Mouse (Mus musculus): ENCODE measurements around the gene Setd5. TPM values are rescaled to one million over a fixed set of nuclear protein-coding genes. Genes with fewer than 3 reads are reported as not detected.

Setd5 gene
- polyA plus RNA-seq, 1 experiment = 25.4 TPM

GRCm38 (mm10) chr6:113168316-113168975 lies 91.3 kb downstream of the Setd5 start:
- Histone ChIP-seq H3K27me3 (ENCODE audit: control insufficient read depth, insufficient read depth, low read length) (no peaks in the 10 kb centered on the region), H3K27ac (ENCODE audit: insufficient read depth, low read depth, low read length) (no peak overlapping the region), H3K36me3 (ENCODE audit: control insufficient read depth, insufficient read depth, low read length) (no peaks in the 10 kb centered on the region), H3K4me1 (ENCODE audit: control insufficient read depth, insufficient read depth, insufficient read length, low read length) (no peaks in the 10 kb centered on the region), H3K4me3 (ENCODE audit: low read depth, low read length) (no peak overlapping the region)
- TF ChIP-seq POLR2A (IDR thresholded peaks at IDR 0.05; ENCODE audit: low read depth, low read length) (no peak), CTCF (IDR thresholded peaks at IDR 0.05; ENCODE audit: extremely low read depth, insufficient read length, insufficient replicate concordance, low read depth, low read length) (no peak)
- WGBS = 88% methylated on average over 7 of the region's 7 CpGs

GRCm38 (mm10) chr6:113169852-113170251 lies 92.7 kb downstream of the Setd5 start:
- Histone ChIP-seq H3K27me3 (ENCODE audit: control insufficient read depth, insufficient read depth, low read length) (no peaks in the 10 kb centered on the region), H3K4me3 (ENCODE audit: low read depth, low read length) (no peak overlapping the region), H3K4me1 (ENCODE audit: control insufficient read depth, insufficient read depth, insufficient read length, low read length) (no peaks in the 10 kb centered on the region), H3K36me3 (ENCODE audit: control insufficient read depth, insufficient read depth, low read length) (no peaks in the 10 kb centered on the region), H3K27ac (ENCODE audit: insufficient read depth, low read depth, low read length) (no peak overlapping the region)
- TF ChIP-seq CTCF (IDR thresholded peaks at IDR 0.05; ENCODE audit: extremely low read depth, insufficient read length, insufficient replicate concordance, low read depth, low read length) (no peak), POLR2A (IDR thresholded peaks at IDR 0.05; ENCODE audit: low read depth, low read length) (no peak)
- 65% methylated on average over 3 of the region's 3 CpGs for WGBS

GRCm38 (mm10) chr6:113170651-113171050 lies 93.5 kb downstream of the Setd5 start:
- TF ChIP-seq POLR2A (IDR thresholded peaks at IDR 0.05; ENCODE audit: low read depth, low read length) (no peak), CTCF (IDR thresholded peaks at IDR 0.05; ENCODE audit: extremely low read depth, insufficient read length, insufficient replicate concordance, low read depth, low read length) (no peak)
- no peak overlapping the region for H3K4me3 ChIP-seq (ENCODE audit: low read depth, low read length)
- H3K36me3 ChIP-seq (ENCODE audit: control insufficient read depth, insufficient read depth, low read length) = no peaks in the 10 kb centered on the region
- no peaks in the 10 kb centered on the region for H3K4me1 ChIP-seq (ENCODE audit: control insufficient read depth, insufficient read depth, insufficient read length, low read length)
- no peak overlapping the region for H3K27ac ChIP-seq (ENCODE audit: insufficient read depth, low read depth, low read length)
- WGBS = 90% methylated on average over 8 of the region's 8 CpGs
- H3K27me3 ChIP-seq (ENCODE audit: control insufficient read depth, insufficient read depth, low read length) = no peaks in the 10 kb centered on the region

- no peak overlapping the region for H3K4me3 ChIP-seq (ENCODE audit: low read depth, low read length)
- TF ChIP-seq CTCF (IDR thresholded peaks at IDR 0.05; ENCODE audit: extremely low read depth, insufficient read length, insufficient replicate concordance, low read depth, low read length) = no peak
- no peak for TF ChIP-seq POLR2A (IDR thresholded peaks at IDR 0.05; ENCODE audit: low read depth, low read length)
Measured at GRCm38 (mm10) chr6:113172011-113172410, 94.8 kb downstream of the Setd5 start.

GRCm38 (mm10) chr6:113172568-113172967 lies 95.4 kb downstream of the Setd5 start:
- Histone ChIP-seq H3K4me1 (ENCODE audit: control insufficient read depth, insufficient read depth, insufficient read length, low read length) (no peaks in the 10 kb centered on the region), H3K27me3 (ENCODE audit: control insufficient read depth, insufficient read depth, low read length) (no peaks in the 10 kb centered on the region), H3K4me3 (ENCODE audit: low read depth, low read length) (no peak overlapping the region), H3K36me3 (ENCODE audit: control insufficient read depth, insufficient read depth, low read length) (no peaks in the 10 kb centered on the region), H3K27ac (ENCODE audit: insufficient read depth, low read depth, low read length) (no peak overlapping the region)
- 41% methylated on average over 1 of the region's 1 CpGs for WGBS
- TF ChIP-seq CTCF (IDR thresholded peaks at IDR 0.05; ENCODE audit: extremely low read depth, insufficient read length, insufficient replicate concordance, low read depth, low read length) (no peak), POLR2A (IDR thresholded peaks at IDR 0.05; ENCODE audit: low read depth, low read length) (no peak)

More at GRCm38 (mm10) chr6:113172011-113172410, 94.8 kb downstream of the Setd5 start:
- Histone ChIP-seq H3K27me3 (ENCODE audit: control insufficient read depth, insufficient read depth, low read length) (no peaks in the 10 kb centered on the region), H3K27ac (ENCODE audit: insufficient read depth, low read depth, low read length) (no peak overlapping the region), H3K4me1 (ENCODE audit: control insufficient read depth, insufficient read depth, insufficient read length, low read length) (no peaks in the 10 kb centered on the region), H3K36me3 (ENCODE audit: control insufficient read depth, insufficient read depth, low read length) (no peaks in the 10 kb centered on the region)

- WGBS = 67% methylated on average over 3 of the region's 3 CpGs
- H3K27me3 ChIP-seq (ENCODE audit: control insufficient read depth, insufficient read depth, low read length) = no peaks in the 10 kb centered on the region
- no peak for TF ChIP-seq POLR2A (IDR thresholded peaks at IDR 0.05; ENCODE audit: low read depth, low read length)
- TF ChIP-seq CTCF (IDR thresholded peaks at IDR 0.05; ENCODE audit: extremely low read depth, insufficient read length, insufficient replicate concordance, low read depth, low read length) = no peak
Measured at GRCm38 (mm10) chr6:113175469-113175868, 98.3 kb downstream of the Setd5 start.

GRCm38 (mm10) chr6:113176613-113177012 lies 99.4 kb downstream of the Setd5 start:
- H3K4me1 ChIP-seq (ENCODE audit: control insufficient read depth, insufficient read depth, insufficient read length, low read length) = no peaks in the 10 kb centered on the region
- WGBS = 80% methylated on average over 8 of the region's 8 CpGs
- no peak overlapping the region for H3K27ac ChIP-seq (ENCODE audit: insufficient read depth, low read depth, low read length)
- H3K36me3 ChIP-seq (ENCODE audit: control insufficient read depth, insufficient read depth, low read length) = no peaks in the 10 kb centered on the region
- TF ChIP-seq CTCF (IDR thresholded peaks at IDR 0.05; ENCODE audit: extremely low read depth, insufficient read length, insufficient replicate concordance, low read depth, low read length) (no peak), POLR2A (IDR thresholded peaks at IDR 0.05; ENCODE audit: low read depth, low read length) (no peak)
- H3K27me3 ChIP-seq (ENCODE audit: control insufficient read depth, insufficient read depth, low read length) = no peaks in the 10 kb centered on the region
- H3K4me3 ChIP-seq (ENCODE audit: low read depth, low read length) = no peak overlapping the region

More at GRCm38 (mm10) chr6:113175469-113175868, 98.3 kb downstream of the Setd5 start:
- no peaks in the 10 kb centered on the region for H3K4me1 ChIP-seq (ENCODE audit: control insufficient read depth, insufficient read depth, insufficient read length, low read length)
- no peak overlapping the region for H3K27ac ChIP-seq (ENCODE audit: insufficient read depth, low read depth, low read length)
- no peak overlapping the region for H3K4me3 ChIP-seq (ENCODE audit: low read depth, low read length)
- no peaks in the 10 kb centered on the region for H3K36me3 ChIP-seq (ENCODE audit: control insufficient read depth, insufficient read depth, low read length)

Measured in small intestine, adult 2 months (tissue).